Mouse (Mus musculus): ENCODE measurements around the gene Cplx3.

Gene Cplx3

DNA sequence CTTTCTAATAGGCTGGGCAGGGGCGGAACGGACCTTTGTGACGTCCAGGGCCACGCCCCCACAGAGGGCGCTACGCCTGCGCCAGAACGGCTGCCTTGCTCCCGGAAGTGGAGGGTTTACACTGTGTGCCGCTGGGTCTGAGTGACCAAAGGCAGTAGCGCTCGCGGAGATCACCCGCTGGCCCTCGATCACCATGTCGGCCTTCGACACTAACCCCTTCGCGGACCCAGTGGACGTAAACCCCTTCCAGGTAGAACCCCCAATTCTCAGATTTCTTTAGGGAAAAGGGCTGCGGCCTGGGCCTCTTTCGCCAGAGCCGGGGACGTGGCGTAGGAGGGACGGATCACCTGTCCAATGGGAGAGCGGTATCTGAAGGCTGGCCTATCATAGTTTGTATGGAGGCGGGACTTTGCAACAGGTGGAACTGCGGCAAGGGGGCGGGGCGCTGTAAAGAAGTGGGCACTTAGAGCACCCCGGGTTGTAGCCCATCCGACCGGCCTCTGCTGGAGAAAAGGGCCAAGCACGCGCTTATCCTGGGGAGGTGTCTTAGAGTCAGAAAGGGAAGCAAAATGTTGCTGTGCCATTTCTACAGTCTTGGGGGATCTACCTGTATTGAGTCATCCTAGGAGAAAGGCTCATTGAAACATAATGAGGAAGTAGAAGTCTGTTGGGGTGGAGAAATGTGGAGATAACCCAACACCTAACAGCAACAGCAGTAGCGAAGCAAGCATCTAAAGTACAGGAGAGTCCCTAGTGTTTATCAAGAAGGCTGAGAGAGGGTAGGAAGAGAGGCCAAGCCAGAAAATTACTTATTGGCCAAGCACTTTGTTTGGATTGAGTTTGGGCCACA lies 45.0 kb downstream of the Cplx3 start, which contains the start of gene Scamp2:
Gene Scamp2 (plus strand): TSS at position 83 of the 850 bp plus-strand sequence.
- peak; percentile 75 for DNase-seq (ENCODE audit: low read depth, low spot score)

DNA sequence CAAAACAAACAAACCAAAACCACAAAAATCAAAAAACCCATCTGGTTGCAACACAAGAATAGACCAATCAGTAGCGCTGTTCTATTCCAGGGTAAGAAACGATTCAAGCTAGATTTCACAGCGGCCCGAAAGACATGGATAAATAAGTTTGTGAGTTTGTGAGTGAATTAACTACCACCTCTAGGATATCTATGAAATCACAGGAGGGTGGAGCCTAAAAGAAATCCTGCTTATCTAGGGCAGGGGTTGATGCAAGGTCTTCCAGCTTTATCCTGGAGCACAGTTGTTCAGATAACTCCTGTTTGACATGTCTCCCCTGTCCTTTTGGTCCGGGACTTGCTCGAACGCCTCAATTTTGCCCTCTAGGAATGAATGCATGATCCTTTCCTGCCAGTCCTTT lies 45.8 kb downstream of the Cplx3 start:
- DNase-seq (ENCODE audit: low read depth, low spot score), result no peak

DNA sequence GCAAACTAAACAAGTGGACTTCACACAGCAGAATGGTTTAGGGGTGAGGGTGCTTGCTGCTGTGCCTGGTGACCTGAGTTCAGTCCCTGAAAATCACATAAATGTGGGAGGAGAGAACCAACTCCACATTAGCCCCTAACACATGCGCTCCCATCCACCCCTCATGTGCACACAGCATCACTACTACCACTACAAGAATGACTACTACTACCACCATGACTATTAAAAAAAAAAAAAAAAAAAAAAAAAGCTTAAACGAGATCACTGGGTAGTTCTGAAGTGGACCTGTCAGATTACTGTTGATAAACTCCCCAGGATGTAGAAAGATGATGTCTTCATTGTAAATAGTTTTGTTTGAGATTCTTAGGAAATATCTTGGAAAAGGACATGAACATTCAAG lies 46.5 kb downstream of the Cplx3 start:
- no peak for DNase-seq (ENCODE audit: low read depth, low spot score)

DNA sequence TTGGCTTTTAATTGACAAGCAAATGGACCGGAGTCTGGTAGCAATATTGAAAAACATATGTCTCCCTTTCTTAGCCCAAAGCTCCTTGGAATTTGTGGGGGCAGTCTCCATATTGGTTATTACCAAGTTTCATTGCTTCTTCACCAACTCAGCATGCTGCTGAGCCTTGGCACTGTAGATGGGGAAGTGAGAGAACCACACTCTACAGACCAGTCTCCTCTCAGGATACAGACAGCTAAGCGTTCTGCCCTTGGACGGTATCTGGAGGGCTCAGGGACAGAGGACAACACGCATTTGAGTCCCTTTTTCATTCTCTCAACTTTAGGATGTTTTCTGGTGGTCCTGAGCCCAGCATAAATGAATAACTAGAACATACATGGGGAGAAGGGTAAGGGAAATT lies 47.5 kb downstream of the Cplx3 start:
- no peak for DNase-seq (ENCODE audit: low read depth, low spot score)

DNA sequence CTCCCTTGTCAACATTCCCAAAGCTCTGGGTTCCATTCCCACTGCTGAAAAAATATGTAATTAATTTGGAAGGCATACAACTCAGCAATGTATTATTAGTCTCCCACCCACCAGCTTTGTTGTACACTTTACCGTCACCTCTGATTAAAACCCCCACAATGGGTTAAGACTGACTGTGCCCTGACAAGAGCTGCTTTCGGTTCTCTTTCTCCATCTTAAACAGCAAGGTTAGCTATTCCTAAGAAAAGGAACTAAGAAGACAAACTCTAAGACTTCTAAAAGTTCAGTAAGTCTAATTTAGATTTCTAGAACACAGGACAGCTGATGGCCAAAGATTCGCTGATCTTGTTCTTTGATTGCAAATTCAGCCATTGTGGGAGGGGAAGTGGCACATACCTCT lies 48.9 kb downstream of the Cplx3 start:
- DNase-seq (ENCODE audit: low read depth, low spot score), result no peak

DNA sequence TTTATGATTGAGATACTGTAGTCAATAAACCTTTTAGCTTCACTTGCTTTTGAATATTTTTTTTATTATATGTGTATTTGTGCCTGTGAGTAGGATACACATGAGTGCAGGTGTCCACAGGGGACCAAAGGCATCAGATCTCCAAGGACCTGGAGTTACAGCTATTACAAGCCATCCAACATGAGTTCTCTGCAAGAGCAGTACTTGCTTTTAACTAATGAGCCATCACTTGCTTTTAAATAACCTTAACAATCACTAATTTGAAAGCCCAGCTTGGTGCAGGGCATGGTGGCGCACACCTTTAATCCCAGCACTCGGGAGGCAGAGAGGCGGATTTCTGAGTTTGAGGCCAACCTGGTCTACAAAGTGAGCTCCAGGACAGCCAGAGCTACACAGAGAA lies 51.3 kb downstream of the Cplx3 start:
- DNase-seq (ENCODE audit: low read depth, low spot score), result no peak

DNA sequence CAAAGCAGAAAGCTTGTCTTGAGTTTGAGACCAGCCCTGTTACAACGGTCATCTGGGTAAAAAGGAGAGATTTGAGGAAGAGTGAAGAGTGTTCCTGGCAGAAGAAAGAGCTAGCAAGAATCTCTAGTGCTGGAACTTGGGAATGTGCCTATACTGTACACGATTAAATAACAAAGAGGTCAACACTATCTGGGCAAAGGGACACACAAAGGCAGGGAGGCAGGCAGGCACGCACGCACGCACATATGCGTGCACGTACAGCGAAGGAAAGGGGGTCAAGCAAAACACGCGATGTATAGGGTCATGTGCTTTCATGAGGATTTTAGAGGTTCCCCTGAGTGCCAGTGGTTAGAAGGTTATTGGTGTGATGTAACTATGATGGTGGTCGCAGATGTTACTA lies 53.0 kb downstream of the Cplx3 start:
- DNase-seq (ENCODE audit: low read depth, low spot score), result no peak

DNA sequence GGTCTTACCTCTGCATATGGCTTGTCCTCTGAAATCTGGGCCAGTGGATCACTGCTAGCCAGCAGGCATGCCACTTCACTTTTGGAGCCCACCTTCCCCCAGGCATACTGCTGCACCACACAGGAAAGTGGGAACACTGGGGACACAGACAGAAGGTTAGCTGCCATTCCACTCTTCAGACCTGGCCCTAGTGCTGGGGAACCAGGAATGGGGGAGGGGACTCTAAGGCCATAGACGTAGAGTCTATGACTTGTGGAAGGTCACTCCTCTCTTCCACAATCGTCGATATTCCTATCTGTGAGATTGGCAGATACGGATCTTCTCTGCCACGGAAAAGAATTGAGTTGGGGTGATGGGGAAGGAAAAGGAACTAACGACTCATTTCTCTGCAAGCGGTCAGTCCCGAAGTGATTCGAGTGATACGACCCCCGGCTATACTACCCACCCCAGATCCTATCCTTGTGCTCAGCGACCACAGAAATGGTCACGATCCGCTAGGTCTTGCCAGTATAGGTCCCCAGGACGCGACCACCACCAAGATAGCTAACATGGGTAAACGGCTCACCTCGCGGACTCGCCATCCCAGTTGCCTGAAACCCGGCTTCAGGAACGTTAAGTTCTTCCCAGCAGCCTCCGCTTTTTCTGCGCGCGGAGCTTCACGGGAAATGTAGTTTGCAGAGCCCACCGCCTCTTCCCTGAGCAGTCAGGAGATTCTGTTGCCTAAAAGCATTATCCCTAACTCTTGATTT lies 53.8 kb downstream of the Cplx3 start, which contains the start of gene Mpi:
Gene Mpi (minus strand): TSS at position 625 of the 749 bp plus-strand sequence.
- no peak for DNase-seq (ENCODE audit: low read depth, low spot score)

DNA sequence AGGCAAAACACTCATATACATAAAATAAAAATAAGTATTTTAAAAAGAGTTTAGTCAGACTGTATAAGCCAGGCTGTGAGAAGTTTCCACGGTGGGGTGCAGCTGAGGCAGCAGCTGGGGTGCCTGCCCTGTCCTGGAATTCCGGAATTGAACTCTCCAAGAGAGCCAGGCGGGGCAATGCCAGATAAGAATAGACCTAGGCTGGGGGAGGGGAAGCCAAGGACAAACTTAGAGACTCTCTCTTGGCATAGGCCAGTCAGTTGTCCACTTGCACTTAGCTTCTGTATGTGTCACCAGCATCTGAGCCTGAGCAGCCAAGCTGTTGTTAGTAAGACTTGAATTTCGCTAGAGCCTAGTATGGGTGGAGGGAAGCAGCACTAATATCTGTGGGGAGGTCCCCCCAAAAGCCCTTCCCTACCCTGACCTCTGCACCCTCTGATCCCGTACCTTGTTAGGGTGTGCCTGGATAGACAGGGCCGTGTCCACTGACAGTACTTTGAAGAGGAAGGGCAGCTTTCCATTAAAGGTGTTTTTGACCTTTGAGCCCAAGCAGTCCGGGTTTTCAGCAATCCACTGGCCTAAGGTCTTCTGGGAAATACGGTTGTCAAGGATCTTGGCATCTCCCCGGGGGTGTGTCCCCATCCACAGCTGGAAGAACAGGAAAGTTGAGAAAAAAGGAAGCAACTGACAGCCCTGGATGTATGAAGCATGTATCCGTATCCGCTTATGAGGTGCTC lies 55.8 kb downstream of the Cplx3 start:
- DNase-seq (ENCODE audit: low read depth, low spot score), result no peak
